Mouse (Mus musculus): ENCODE results near the gene Zbtb7b.

The Zbtb7b gene

GRCm38 (mm10) chr3:89406887-89407286 is 12.3 kb upstream of the Zbtb7b start:
- ChIA-PET POLR2A (interaction anchor here (0.5 to 5.6 kb wide), 14 partner anchors 10 to 1527 kb away, joined by 3 to 65 read pairs (median 7); partner anchors contain the start of genes Cks1b (in 2 of the 4), Shc1 (in 2 of the 4), Fdps (in 1 of the 4) and Muc1 (in 1 of the 4)), CTCF (interaction anchor here (0.7 to 3.0 kb wide), 7 partner anchors 10 to 74 kb away, joined by 3 to 28 read pairs (median 4); partner anchors contain the start of genes Cks1b (in 1 of the 4) and Shc1 (in 1 of the 4))

DNA sequence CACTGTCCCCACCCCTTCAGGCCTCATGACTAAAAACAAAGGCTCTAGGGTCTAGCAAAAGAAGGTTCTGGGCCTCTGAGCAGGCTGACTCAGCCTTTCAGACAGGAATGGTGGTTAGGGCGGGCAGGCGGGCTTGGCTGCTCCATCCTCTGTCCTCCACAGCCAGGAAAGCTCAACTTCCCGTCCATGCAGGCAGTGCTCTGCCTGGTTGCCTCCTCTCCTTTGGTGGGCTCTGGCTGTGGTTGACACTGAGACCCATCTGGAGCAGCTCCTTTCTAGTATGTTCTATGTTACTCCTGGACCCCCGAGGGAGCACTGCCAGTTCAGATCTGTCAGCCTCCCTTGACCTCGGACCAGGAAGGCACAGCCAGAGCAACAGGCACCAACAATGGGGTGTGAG is 8.1 kb upstream of the Zbtb7b start, which contains the start of gene Lenep:
Lenep (minus strand) TSS at position 101 of the 400 bp plus-strand sequence.
- ChIA-PET POLR2A (interaction anchor here in 3 of 4 experiments (0.6 to 14.6 kb wide), 10 partner anchors 9 to 420 kb away, joined by 3 to 192 read pairs (median 4); partner anchors contain the start of genes Cks1b (in 2 of the 3), Flad1 (in 2 of the 3), Shc1 (in 2 of the 3) and Pygo2 (in 1 of the 3)), CTCF (interaction anchor here in 1 of 4 experiments (1.1 kb wide), 2 partner anchors 9 to 24 kb away, joined by 3 read pairs; partner anchors contain the start of gene Flad1)

DNA sequence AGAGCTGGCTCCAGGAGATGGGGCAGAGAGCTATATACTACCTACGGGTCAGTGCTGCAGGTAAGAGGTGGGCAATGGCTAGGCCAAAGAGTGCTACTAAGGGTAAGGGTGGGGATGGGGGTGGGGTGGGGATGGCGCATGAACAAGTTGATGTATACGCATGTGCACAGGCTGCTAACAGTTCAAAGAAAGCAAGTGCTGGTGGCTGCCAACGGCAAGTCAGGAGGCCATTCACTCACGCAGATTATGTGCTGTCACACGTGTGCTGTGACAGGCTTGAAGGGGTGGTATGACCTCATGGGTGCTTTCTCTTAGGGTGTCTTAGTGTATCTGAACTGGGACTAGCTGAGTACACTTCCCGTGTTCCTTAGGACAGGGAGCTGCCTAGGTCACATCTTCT is 6.8 kb upstream of the Zbtb7b start:
- ChIA-PET CTCF (interaction anchor here in 1 of 4 experiments (0.5 to 1.2 kb wide), 3 partner anchors 16 to 58 kb away, joined by 3 to 10 read pairs (median 5); no protein-coding TSS in a partner anchor), POLR2A (interaction anchor here (0.6 to 14.6 kb wide), 12 partner anchors 10 to 29 kb away, joined by 3 to 192 read pairs (median 4); partner anchors contain the start of genes Flad1 (in 3 of the 4), Cks1b (in 2 of the 4), Pygo2 (in 2 of the 4) and Shc1 (in 2 of the 4))

DNA sequence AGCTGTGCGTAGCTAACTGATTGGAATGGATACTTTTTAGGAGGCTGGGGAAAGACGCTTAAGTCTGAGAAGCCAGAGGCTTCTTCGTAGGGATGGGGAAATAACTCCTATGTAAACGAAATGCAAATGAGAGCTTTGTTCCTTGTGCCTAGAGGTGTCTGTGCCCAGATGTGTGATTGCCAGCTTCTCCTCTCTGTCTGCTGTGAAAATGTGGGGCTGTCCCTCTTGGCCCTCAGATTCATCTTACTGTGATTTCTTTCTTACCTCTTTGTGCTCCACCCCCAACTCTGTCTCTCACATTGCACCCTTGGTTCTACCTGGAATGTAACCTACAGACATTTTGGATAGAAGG is 2.1 kb upstream of the Zbtb7b start:
- ChIA-PET CTCF (interaction anchor here (0.5 to 9.2 kb wide), 74 partner anchors 9 to 414 kb away, joined by 3 to 148 read pairs (median 4); partner anchors contain the start of genes Cks1b (in 3 of the 4), Flad1 (in 3 of the 4), Pmvk (in 3 of the 4) and Shc1 (in 3 of the 4)), POLR2A (interaction anchor here (0.5 to 14.6 kb wide), 51 partner anchors 9 to 295 kb away, joined by 3 to 192 read pairs (median 4); partner anchors contain the start of genes Cks1b (in 3 of the 4), Flad1 (in 3 of the 4), Pygo2 (in 3 of the 4) and Shc1 (in 3 of the 4))

DNA sequence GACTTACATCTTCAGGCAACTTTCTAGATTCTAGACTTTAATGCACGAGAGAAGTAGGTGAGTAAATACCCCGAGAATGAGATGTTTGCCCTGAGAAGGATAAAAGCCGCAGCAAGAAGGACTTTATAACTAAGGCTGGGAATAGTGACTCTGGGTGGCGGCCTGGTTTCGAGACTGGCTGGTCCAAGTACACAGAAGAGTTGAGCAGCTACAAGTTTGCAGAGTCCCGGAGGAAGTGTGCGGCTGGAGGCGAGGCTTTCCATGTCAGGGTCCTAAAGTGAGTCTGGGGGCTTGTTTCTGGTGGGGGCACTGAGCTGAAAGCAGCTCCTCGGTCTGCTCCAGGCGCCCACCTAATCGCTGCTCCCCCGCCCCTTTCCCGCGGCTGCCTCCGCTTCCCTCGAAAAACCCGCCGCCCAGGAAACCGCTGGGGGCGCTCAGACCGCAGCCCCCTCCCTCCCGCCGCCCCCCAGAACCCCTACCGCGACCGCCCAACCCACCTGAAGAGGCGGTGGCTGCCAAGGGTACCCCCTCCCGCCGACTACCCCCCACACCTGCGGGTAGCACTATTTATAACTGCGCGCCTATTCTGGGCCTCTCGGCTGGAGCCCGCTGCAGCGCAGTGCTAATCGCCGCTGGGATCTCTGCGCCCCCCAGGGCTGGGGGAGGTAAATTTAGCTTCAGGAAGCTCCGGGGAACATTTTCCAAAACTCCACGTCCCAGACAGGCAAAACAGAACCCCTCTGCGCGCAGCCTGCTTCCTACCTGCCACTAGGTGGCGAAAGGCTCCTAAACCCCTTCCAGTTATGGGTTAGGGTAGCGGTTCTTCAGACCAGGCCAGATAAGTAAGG is 1.5 kb upstream of the Zbtb7b start:
- POLR2A ChIA-PET: interaction anchor here (0.5 to 14.6 kb wide), 53 partner anchors 8 to 294 kb away, joined by 3 to 192 read pairs (median 4); partner anchors contain the start of genes Cks1b (in 3 of the 4), Flad1 (in 3 of the 4), Pygo2 (in 3 of the 4) and Shc1 (in 3 of the 4)
- CTCF ChIA-PET: interaction anchor here (0.5 to 9.2 kb wide), 77 partner anchors 8 to 784 kb away, joined by 3 to 148 read pairs (median 4); partner anchors contain the start of genes Cks1b (in 3 of the 4), Flad1 (in 3 of the 4), Pmvk (in 3 of the 4) and Shc1 (in 3 of the 4)

- CTCF ChIA-PET: interaction anchor here in 3 of 4 experiments (0.8 to 9.2 kb wide), 25 partner anchors 9 to 336 kb away, joined by 3 to 148 read pairs (median 8); partner anchors contain the start of genes Flad1 (in 2 of the 3), Adam15 (in 1 of the 3), Cks1b (in 1 of the 3) and Efna3 (in 1 of the 3)
- POLR2A ChIA-PET: interaction anchor here in 3 of 4 experiments (0.7 to 14.6 kb wide), 15 partner anchors 12 to 125 kb away, joined by 3 to 192 read pairs (median 13); partner anchors contain the start of genes Cks1b (in 2 of the 3), Shc1 (in 2 of the 3), Adam15 (in 1 of the 3) and Flad1 (in 1 of the 3)
Measured at GRCm38 (mm10) chr3:89395419-89395805, 836 bp upstream of the Zbtb7b start.

DNA sequence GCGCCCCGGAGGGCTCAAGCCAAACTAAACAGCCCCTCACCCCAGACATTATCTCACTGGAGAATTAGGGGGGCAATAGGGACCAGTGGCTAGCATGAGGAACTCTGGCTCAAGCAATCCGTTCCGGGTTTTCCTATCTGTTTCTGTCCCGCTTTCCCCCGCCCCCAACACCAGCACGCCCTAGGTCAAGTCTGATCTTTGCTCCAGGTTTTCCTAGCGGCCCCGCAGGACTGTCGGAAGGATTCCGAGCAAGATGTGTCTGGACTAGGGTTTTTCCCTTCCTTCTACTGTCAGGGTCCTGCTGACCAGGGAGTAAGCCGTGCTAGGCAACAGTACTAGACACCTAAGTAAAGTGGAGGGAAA is 299 bp upstream of the Zbtb7b start:
- ChIA-PET CTCF (interaction anchor here in 2 of 4 experiments (0.7 to 9.2 kb wide), 10 partner anchors 12 to 482 kb away, joined by 3 to 148 read pairs (median 10); partner anchors contain the start of gene Adam15 (in 1 of the 2)), POLR2A (interaction anchor here in 3 of 4 experiments (0.6 to 14.6 kb wide), 13 partner anchors 13 to 181 kb away, joined by 3 to 192 read pairs (median 17); partner anchors contain the start of genes Cks1b (in 3 of the 3), Shc1 (in 3 of the 3), Flad1 (in 1 of the 3) and Pmvk (in 1 of the 3))

DNA sequence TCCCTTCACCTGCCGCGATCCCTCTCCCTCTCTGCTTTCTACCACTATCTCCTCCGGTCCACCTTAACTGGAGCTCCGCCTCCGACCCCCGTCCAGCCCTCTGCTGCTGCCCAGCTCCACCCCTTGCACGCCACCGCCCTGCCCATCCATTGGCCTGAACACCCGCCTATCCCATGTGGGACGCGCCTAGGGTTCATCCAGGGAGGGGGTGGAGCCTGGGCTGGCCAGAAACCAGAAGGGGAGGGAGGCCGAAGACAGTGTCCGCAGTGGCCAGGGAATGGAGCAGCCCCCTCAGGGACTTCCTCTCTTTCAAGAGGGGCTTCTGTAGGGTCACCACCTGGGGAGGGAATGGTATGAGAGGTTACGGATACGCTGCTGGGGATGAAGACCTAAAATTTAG is 971 bp downstream of the Zbtb7b start:
- ChIA-PET CTCF (interaction anchor here in 3 of 4 experiments (0.6 to 9.2 kb wide), 21 partner anchors 11 to 256 kb away, joined by 3 to 148 read pairs (median 6); partner anchors contain the start of genes Adam15 (in 1 of the 3), Cks1b (in 1 of the 3), Flad1 (in 1 of the 3) and Krtcap2 (in 1 of the 3)), POLR2A (interaction anchor here (0.6 to 14.6 kb wide), 57 partner anchors 9 to 854 kb away, joined by 3 to 192 read pairs (median 4); partner anchors contain the start of genes Cks1b (in 3 of the 4), Flad1 (in 3 of the 4), Shc1 (in 3 of the 4) and Adam15 (in 2 of the 4))

- CTCF ChIA-PET: interaction anchor here in 3 of 4 experiments (0.6 to 9.2 kb wide), 17 partner anchors 10 to 163 kb away, joined by 3 to 148 read pairs (median 6); partner anchors contain the start of genes Adam15 (in 1 of the 3), Cks1b (in 1 of the 3), Flad1 (in 1 of the 3) and Krtcap2 (in 1 of the 3)
- POLR2A ChIA-PET: interaction anchor here (0.6 to 14.6 kb wide), 55 partner anchors 9 to 855 kb away, joined by 3 to 192 read pairs (median 4); partner anchors contain the start of genes Cks1b (in 3 of the 4), Flad1 (in 3 of the 4), Shc1 (in 3 of the 4) and Adam15 (in 2 of the 4)
Measured at GRCm38 (mm10) chr3:89392871-89393311, 1.7 kb downstream of the Zbtb7b start.

- ChIA-PET POLR2A (interaction anchor here in 3 of 4 experiments (0.6 to 14.6 kb wide), 35 partner anchors 9 to 1830 kb away, joined by 3 to 192 read pairs (median 4); partner anchors contain the start of genes Cks1b (in 2 of the 3), Pygo2 (in 2 of the 3), Shc1 (in 2 of the 3) and Adam15 (in 1 of the 3)), CTCF (interaction anchor here (0.5 to 9.2 kb wide), 11 partner anchors 12 to 90 kb away, joined by 3 to 148 read pairs (median 5); no protein-coding TSS in a partner anchor)
Measured at GRCm38 (mm10) chr3:89391663-89392511, 2.7 kb downstream of the Zbtb7b start.

DNA sequence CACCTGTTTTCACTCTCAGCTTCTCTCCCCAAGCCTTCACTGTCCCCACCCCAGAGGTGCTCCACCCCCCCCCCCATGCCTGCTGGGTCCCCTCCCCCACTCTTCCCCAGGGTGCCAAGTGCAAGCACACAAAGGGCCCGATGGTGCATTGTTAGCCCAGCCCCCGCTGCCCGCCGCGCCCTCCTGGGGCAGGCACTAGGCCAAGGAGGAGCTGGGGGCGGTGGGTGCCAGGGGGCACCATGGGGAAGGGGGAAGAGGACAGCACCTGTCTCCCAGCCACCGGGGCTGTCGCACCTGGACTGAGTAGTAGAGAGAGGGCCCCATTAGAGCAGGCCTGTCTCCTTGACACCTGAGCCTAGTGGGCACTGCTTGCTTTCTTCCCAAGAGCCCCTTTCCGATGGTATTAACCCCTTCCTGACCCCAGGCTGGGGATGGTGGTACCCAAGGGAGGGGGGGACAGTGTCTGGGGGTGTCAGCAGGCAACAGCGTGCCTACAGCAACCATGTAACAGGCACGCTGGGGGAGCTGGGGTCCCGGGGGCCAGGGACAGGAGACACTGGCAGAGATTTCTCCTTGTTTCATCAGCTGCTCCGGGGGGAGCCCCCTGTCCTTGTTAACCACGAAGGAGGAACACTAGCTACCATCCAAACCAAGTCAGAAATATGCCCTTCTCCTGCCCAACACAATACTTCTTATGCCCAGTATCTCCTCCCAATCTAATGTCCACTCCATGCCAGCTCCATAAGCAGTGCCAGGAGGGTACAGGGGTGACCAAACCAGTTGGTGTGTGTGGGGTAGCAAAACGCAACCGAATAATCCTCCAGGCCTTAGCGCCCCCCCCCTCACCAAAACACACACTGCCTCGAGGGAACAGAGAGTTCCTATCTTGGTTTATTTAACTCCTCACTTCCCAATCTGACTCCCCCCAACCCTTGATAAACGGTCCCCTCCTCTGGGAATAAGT is 3.6 kb downstream of the Zbtb7b start:
- CTCF ChIA-PET: interaction anchor here (0.6 to 9.2 kb wide), 13 partner anchors 11 to 954 kb away, joined by 3 to 148 read pairs (median 4); partner anchors contain the start of gene Flad1 (in 1 of the 4)

DNA sequence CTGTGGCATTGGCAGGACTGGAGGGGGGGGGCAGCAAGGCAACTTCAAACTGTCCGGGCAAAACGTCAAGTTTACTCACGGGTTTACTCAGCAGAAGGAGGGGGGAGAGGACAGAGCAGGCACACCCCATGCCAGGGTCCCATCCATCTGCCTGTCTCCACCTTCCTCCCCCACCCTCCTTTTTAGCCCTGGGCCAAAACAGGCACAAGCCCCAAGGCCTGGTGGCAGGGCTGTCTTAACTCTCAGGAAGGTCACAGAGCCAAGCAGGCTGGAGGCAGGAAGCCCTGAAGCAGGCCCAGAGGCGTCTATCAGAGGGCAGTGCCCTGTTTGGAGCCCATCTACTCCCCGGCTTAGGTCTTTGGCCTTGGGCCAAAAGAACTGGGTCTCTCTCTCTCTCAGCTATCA is 4.5 kb downstream of the Zbtb7b start:
- POLR2A ChIA-PET: interaction anchor here in 3 of 4 experiments (0.6 to 14.6 kb wide), 7 partner anchors 9 to 75 kb away, joined by 3 to 192 read pairs (median 123); partner anchors contain the start of genes Cks1b (in 2 of the 3), Shc1 (in 2 of the 3) and Flad1 (in 1 of the 3)
- CTCF ChIA-PET: interaction anchor here in 3 of 4 experiments (0.6 to 9.2 kb wide), 3 partner anchors 10 to 75 kb away, joined by 3 to 148 read pairs (median 3); partner anchors contain the start of gene Flad1 (in 1 of the 3)

More for the DNA sequence above, 3.6 kb downstream of the Zbtb7b start:
- POLR2A ChIA-PET: interaction anchor here in 3 of 4 experiments (0.6 to 14.6 kb wide), 24 partner anchors 8 to 810 kb away, joined by 3 to 192 read pairs (median 4); partner anchors contain the start of genes Cks1b (in 2 of the 3), Pygo2 (in 2 of the 3), Shc1 (in 2 of the 3) and Flad1 (in 1 of the 3)

- CTCF ChIA-PET: interaction anchor here in 3 of 4 experiments (0.5 to 9.2 kb wide), 9 partner anchors 9 to 92 kb away, joined by 3 to 148 read pairs (median 4); partner anchors contain the start of genes Adam15 (in 1 of the 3), Pbxip1 (in 1 of the 3) and Pmvk (in 1 of the 3)
- POLR2A ChIA-PET: interaction anchor here in 3 of 4 experiments (0.7 to 12.8 kb wide), 18 partner anchors 8 to 287 kb away, joined by 3 to 189 read pairs (median 3); partner anchors contain the start of genes Cks1b (in 3 of the 3), Shc1 (in 3 of the 3), Dcst1 (in 1 of the 3) and Fdps (in 1 of the 3)
Measured at GRCm38 (mm10) chr3:89388901-89389740, 5.5 kb downstream of the Zbtb7b start.
